Mouse (Mus musculus) stomach, embryonic 14.5 days (tissue): ENCODE measurements at regions not wholly inside any gene's neighbourhood (a gene's known extent, or its start where the extent isn't known, plus 50 kb on each side); places are given as distances from the start of the nearest gene placed in this dataset.
"Not testable (repeated sequence)": the region's sequence is repeated elsewhere in the genome, so short reads cannot be mapped to it uniquely, and the experiment has no call there.

ENCODE experiments used
- ATAC-seq: fragments of 200-750 bp; cut with Nextera tagmentation; 2 replicates; pipeline ENCODE4 v1.8.0; 2017; ENCODE audit warnings: low read depth, moderate TSS enrichment; ENCODE audit not compliant: insufficient number of reproducible peaks, insufficient read depth, low FRiP score
- H3K27ac ChIP-seq: fragments of 300-500 bp; sonication (generic); 2 replicates; pipeline ENCODE4 v1.5.1; 2014; ENCODE audit warnings: mild to moderate bottlenecking, low read length, moderate library complexity, mixed read lengths
- H3K27me3 ChIP-seq: fragments of 300-500 bp; sonication (generic); 2 replicates; pipeline ENCODE4 v1.6.1; 2014; ENCODE audit warnings: low read length, control low read depth, mixed read lengths; ENCODE audit not compliant: control insufficient read depth, insufficient read depth
- H3K36me3 ChIP-seq: fragments of 300-500 bp; sonication (generic); 2 replicates; pipeline ENCODE4 v1.6.1; 2014; ENCODE audit warnings: mild to moderate bottlenecking, control low read depth, low read length, moderate library complexity, mixed read lengths; ENCODE audit not compliant: control insufficient read depth, insufficient read depth
- H3K4me1 ChIP-seq: fragments of 300-500 bp; sonication (generic); 2 replicates; pipeline ENCODE4 v1.6.1; 2014; ENCODE audit warnings: low read length, control low read depth, mixed read lengths; ENCODE audit not compliant: control insufficient read depth, insufficient read depth
- H3K4me2 ChIP-seq: fragments of 300-500 bp; sonication (generic); replicated peaks from 2 replicates; pipeline ENCODE4 v1.6.1; 2014; ENCODE audit warnings: low read depth, low read length, control low read depth
- H3K4me3 ChIP-seq: fragments of 300-500 bp; sonication (generic); 2 replicates; pipeline ENCODE4 v1.5.1; 2014; ENCODE audit warnings: low read depth, low read length, control low read depth
- H3K9ac ChIP-seq: fragments of 300-500 bp; sonication (generic); replicated peaks from 2 replicates; pipeline ENCODE4 v1.6.1; 2014; ENCODE audit warnings: low read depth, mild to moderate bottlenecking, control low read depth, low read length, moderate library complexity, mixed read lengths
- H3K9me3 ChIP-seq: fragments of 300-500 bp; sonication (generic); 2 replicates; pipeline ENCODE4 v1.6.1; 2016; ENCODE audit warnings: low read depth, low read length, control low read depth; ENCODE audit not compliant: control insufficient read depth
- WGBS: fragments of 180-500 bp; shearing (Covaris S2); extraction: QIAGEN DNeasy Blood & Tissue Kit; methylation state at CpG from one replicate; pipeline ENCODE4 v1.1.7; 2014; 5-methylcytosine and 5-hydroxymethylcytosine counted together

- H3K9me3 ChIP-seq, H3K27ac ChIP-seq, H3K36me3 ChIP-seq, H3K4me2 ChIP-seq, H3K4me3 ChIP-seq, H3K4me1 ChIP-seq, ATAC-seq, H3K9ac ChIP-seq, H3K27me3 ChIP-seq: not testable (repeated sequence)
- WGBS, result 56% methylated on average over 1 of the region's 1 CpGs
These were observed 989.4 kb downstream of the Ankrd7 start for GRCm38 (mm10) chr6:19855476-19855875.

GRCm38 (mm10) chr6:19864101-19864500 lies 998.0 kb downstream of the Ankrd7 start:
- Histone ChIP-seq H3K36me3 (no peaks in the 10 kb centered on the region), H3K4me2 (no peak overlapping the region), H3K4me1 (no peaks in the 10 kb centered on the region), H3K9me3 (no peaks in the 10 kb centered on the region), H3K27me3 (no peaks in the 10 kb centered on the region), H3K4me3 (no peak overlapping the region), H3K9ac (no peak overlapping the region), H3K27ac (no peak overlapping the region)
- no peak for ATAC-seq
- WGBS, result 89% methylated on average over 2 of the region's 2 CpGs

DNA sequence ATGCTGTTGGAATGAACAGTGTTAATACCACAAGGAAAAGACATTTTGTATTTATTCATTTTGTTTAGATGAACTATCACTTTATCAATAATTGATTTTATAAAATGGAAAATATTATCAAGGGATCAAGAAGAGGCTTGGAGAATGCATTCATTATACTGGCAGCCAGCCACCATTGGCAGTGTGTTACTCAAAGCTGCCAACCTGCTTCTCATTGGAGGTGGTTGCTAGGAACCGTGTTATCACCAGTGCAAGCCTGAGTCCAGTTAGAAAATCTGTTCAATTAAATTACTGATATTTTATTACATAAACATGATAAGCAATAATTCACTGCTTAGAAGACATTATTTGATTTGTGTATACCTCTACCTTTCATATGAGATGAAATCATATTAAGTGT lies 1003.6 kb downstream of the Ankrd7 start:
- Histone ChIP-seq H3K4me3 (no peak overlapping the region), H3K27ac (no peak overlapping the region), H3K4me2 (no peak overlapping the region), H3K9ac (no peak overlapping the region), H3K36me3 (no peaks in the 10 kb centered on the region), H3K27me3 (no peaks in the 10 kb centered on the region), H3K9me3 (no peaks in the 10 kb centered on the region), H3K4me1 (no peaks in the 10 kb centered on the region)
- 72% methylated on average over 1 of the region's 1 CpGs for WGBS
- no peak for ATAC-seq

GRCm38 (mm10) chr6:19911181-19911580 lies 1045.1 kb downstream of the Ankrd7 start:
- WGBS, result 90% methylated on average over 1 of the region's 1 CpGs
- Histone ChIP-seq H3K4me1 (no peaks in the 10 kb centered on the region), H3K36me3 (no peaks in the 10 kb centered on the region), H3K9ac (no peak overlapping the region), H3K27ac (no peak overlapping the region), H3K4me3 (no peak overlapping the region), H3K9me3 (no peaks in the 10 kb centered on the region), H3K27me3 (no peaks in the 10 kb centered on the region), H3K4me2 (no peak overlapping the region)
- ATAC-seq, result no peak

- not testable (repeated sequence) for H3K27me3 ChIP-seq, H3K4me3 ChIP-seq, ATAC-seq, H3K9me3 ChIP-seq, H3K9ac ChIP-seq, H3K4me1 ChIP-seq, H3K27ac ChIP-seq, H3K36me3 ChIP-seq, H3K4me2 ChIP-seq
- 88% methylated on average over 4 of the region's 4 CpGs for WGBS
These were observed 1075.7 kb downstream of the Ankrd7 start for GRCm38 (mm10) chr6:19941784-19942183.

- Histone ChIP-seq H3K9me3 (no peaks in the 10 kb centered on the region), H3K4me2 (no peak overlapping the region), H3K4me1 (no peaks in the 10 kb centered on the region), H3K4me3 (no peak overlapping the region), H3K27ac (no peak overlapping the region), H3K36me3 (no peaks in the 10 kb centered on the region), H3K9ac (no peak overlapping the region), H3K27me3 (no peaks in the 10 kb centered on the region)
- ATAC-seq, result no peak
These were observed 1078.2 kb downstream of the Ankrd7 start for GRCm38 (mm10) chr6:19944334-19944733.

GRCm38 (mm10) chr6:19945693-19946092 lies 1079.6 kb downstream of the Ankrd7 start:
- Histone ChIP-seq H3K27ac (no peak overlapping the region), H3K4me1 (no peaks in the 10 kb centered on the region), H3K36me3 (no peaks in the 10 kb centered on the region), H3K4me2 (no peak overlapping the region), H3K4me3 (no peak overlapping the region), H3K9ac (no peak overlapping the region), H3K27me3 (no peaks in the 10 kb centered on the region), H3K9me3 (no peaks in the 10 kb centered on the region)
- WGBS, result 75% methylated on average over 4 of the region's 4 CpGs
- no peak for ATAC-seq

DNA sequence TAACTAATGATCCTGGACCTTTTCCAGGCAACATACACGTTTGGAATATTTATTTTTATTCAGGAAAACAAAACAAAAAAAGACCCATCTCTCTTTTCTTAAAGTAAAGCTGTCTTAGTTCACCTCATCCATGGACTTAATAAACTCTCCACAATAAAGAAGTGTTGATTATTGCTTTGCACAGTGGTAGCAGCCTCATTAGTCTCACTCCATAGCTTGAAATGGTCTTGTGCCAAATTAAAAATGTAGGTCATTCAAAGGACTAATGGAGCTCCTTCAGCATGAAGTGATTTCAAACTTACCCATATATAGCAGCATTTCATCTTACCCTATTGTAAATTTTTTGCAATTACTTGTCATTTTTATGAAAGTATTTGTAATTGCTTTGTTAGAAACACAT lies 1109.8 kb downstream of the Ankrd7 start:
- H3K27me3 ChIP-seq, result no peaks in the 10 kb centered on the region
- H3K27ac ChIP-seq, result no peak overlapping the region
- H3K9ac ChIP-seq, result no peak overlapping the region
- H3K36me3 ChIP-seq, result no peaks in the 10 kb centered on the region
- WGBS, result 2% methylated on average over 1 of the region's 1 CpGs
- ATAC-seq, result no peak
- H3K4me2 ChIP-seq, result no peak overlapping the region
- no peak overlapping the region for H3K4me3 ChIP-seq
- no peaks in the 10 kb centered on the region for H3K9me3 ChIP-seq
- no peaks in the 10 kb centered on the region for H3K4me1 ChIP-seq

DNA sequence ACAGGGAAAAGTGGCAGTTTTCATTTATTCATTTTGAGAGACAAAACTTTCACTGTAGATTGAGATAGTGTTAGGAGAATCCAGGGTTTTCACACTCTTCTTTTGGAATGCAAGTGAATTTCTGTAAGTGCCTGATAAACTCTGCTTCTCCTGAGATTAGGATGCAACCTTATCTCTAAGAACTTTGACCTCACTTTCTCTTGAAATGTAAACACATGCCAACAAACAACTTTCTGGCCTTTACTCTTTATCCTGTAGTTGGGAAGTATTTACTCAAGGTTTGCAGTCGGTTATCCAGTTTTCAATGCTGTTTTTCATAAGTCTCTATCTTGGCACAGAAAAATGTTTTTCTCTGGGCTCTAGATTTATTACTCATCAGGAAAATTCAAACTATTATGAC lies 1125.7 kb downstream of the Ankrd7 start:
- no peak overlapping the region for H3K9ac ChIP-seq
- H3K36me3 ChIP-seq, result no peaks in the 10 kb centered on the region
- H3K9me3 ChIP-seq, result no peaks in the 10 kb centered on the region
- no peak overlapping the region for H3K27ac ChIP-seq
- H3K4me1 ChIP-seq, result no peaks in the 10 kb centered on the region
- H3K4me2 ChIP-seq, result no peak overlapping the region
- H3K27me3 ChIP-seq, result no peaks in the 10 kb centered on the region
- ATAC-seq, result no peak
- WGBS, result 2% methylated on average over 1 of the region's 1 CpGs
- H3K4me3 ChIP-seq, result no peak overlapping the region
